Mouse (Mus musculus): ENCODE results near the gene Msh3.

Msh3 gene

DNA sequence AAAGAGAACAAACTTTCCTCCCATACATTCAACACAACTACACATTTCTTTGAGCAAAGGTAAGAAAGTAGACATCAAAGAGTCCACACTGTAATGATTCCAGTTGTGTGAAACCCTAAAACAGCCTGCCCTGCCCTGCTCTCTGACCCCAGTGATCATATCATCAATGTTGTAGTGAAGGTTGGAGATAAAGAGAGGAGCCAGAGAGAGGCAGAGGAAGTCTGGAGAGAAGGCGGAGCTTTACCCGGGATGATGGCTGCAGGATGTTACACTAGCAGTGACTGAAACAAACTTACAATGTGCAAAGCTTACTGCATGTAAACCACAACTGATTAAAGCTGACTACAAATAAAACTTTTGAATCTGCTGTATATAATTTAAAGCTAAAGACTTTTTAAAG, 26.8 kb downstream of the Msh3 start:
- no peak for DNase-seq (ENCODE audit: low spot score)

- DNase-seq (ENCODE audit: low spot score) = peak; percentile 12
Observed at GRCm38 (mm10) chr13:92326030-92326429, 28.8 kb downstream of the Msh3 start.

DNA sequence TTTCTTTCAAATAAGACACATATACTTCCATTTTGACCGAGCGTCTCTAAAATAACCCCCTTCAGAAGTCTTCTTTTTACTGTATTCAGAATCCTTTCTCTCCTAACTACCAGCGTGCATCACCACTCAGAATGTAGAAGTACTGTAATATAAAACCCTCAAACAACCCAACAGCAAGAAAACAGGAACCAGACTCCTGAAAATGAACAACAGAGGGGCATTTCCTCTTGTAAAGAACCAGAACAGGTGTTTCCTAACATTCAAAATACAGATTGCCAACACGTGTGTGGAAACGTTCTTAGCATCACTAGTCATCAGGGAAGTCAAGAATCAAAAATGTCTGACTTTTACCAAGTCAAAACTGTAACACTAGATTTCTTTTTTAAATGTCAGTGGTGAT, 34.0 kb downstream of the Msh3 start:
- DNase-seq (ENCODE audit: low spot score) = no peak

- no peak for DNase-seq (ENCODE audit: low spot score)
Observed at GRCm38 (mm10) chr13:92314613-92315012, 40.2 kb downstream of the Msh3 start.

GRCm38 (mm10) chr13:92305680-92306079, 49.1 kb downstream of the Msh3 start, which contains the start of gene Gm20379:
Gm20379 (plus strand) TSS chr13:92305980.
- no peak for DNase-seq (ENCODE audit: low spot score)

GRCm38 (mm10) chr13:92304291-92304690, 50.5 kb downstream of the Msh3 start:
- DNase-seq (ENCODE audit: low spot score) = no peak

GRCm38 (mm10) chr13:92303062-92303948, 51.5 kb downstream of the Msh3 start:
- no peak for DNase-seq (ENCODE audit: low spot score)

- no peak for DNase-seq (ENCODE audit: low spot score)
Observed at GRCm38 (mm10) chr13:92302466-92302865, 52.3 kb downstream of the Msh3 start.

- DNase-seq (ENCODE audit: low spot score) = no peak
Observed at GRCm38 (mm10) chr13:92301754-92302153, 53.0 kb downstream of the Msh3 start.

DNA sequence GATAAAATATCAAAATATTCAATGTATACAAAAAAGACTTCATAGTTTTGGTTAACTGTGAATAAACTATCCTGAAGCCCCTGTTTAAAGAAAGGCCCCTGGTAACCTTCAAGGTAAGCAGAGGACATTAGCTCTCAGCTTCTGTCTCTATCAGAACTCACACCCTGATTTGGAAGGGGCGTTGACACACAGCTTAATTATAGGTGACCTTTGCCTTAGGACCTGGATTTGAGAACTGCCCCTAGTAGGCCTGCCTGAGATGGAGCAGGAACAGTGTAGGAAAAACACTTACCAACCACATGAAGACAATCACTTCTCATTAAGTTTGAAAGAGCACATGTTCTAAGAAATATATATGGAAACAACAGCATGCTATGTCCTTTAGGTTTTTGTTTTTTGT, 55.3 kb downstream of the Msh3 start:
- DNase-seq (ENCODE audit: low spot score) = no peak

- peak; percentile 95 for DNase-seq (ENCODE audit: low spot score)
Observed at GRCm38 (mm10) chr13:92297021-92297420, 57.8 kb downstream of the Msh3 start.

DNA sequence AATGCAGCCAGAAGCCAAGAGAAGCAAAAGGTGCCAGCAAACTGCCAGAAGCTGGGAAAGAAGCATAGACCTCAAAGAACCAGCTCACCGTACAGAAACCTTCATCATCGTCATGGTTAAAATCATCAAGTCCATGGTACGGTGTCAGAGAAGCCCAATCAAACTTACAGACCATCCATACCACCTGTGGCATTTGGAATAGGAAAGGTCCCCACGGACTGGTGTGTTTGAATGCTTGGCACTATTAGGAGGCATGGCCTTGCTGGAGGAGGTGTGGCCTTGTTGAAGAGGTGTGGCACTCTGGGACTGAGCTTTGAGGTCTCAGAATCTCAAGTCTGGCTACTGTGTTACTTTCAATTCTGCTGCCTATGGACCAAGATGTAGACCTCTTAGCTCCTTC, 58.3 kb downstream of the Msh3 start:
- peak; percentile 59 for DNase-seq (ENCODE audit: low spot score)

DNA sequence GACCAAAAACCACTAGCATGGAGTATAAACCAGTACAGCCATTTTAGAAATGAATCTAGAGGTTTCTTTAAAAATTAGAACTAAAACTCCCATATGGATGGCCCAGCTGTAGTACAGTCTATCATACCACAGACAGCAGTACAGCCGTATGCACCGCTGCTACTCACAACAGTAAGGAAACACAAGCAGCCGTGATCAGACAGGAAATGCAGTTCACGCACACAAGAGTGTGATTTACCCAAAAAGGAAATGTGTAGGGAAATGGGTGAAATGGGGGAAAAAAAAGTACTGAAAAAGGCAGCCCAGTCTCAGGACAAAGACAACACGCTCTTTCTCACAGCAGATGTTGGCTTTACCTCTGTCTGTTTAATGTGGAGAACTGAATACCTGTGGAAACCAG, 60.9 kb downstream of the Msh3 start:
- no peak for DNase-seq (ENCODE audit: low spot score)

DNA sequence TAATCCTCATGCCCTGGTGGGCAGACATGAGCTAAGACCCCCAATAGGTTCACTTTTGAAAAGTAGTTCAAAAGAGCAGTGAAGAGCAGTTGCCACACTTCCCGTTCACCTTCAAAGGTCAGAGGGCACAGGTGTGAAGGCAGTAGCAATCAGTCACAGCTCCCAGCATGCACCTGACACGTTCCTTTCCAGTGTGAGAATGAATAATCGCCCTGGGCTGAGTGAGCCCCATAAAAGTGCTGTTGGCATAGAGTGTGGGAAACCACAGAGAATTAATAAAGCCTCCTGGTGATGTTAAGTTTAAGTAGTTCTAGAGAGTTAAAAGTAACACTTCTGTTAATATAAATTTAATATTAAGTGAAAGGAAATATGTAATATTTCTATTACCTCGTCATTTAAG, 63.2 kb downstream of the Msh3 start:
- DNase-seq (ENCODE audit: low spot score) = no peak

DNA sequence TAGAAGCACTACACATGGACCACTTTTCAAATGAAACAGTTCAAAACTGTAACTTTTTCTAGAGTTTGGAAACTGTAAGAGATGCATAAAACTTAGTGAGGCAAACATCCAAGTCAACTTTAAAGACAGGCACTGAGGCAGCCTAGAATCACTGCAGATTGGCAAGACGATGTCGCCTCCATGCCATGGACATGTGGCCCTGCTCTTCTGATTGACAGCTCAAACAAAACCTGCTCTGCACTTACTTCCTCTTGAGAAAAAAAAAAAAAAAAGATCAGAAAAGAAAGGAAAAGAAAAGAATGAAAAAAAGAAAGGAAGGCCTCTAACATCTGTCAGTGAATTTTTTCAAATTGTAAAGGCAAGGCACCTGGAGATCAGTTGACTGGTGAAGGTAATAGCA, 77.8 kb downstream of the Msh3 start:
- peak; percentile 16 for DNase-seq (ENCODE audit: low spot score)

GRCm38 (mm10) chr13:92275292-92275691, 79.5 kb downstream of the Msh3 start:
- no peak for DNase-seq (ENCODE audit: low spot score)

GRCm38 (mm10) chr13:92274274-92275198, 80.3 kb downstream of the Msh3 start:
- peak; percentile 73 for DNase-seq (ENCODE audit: low spot score)

DNA sequence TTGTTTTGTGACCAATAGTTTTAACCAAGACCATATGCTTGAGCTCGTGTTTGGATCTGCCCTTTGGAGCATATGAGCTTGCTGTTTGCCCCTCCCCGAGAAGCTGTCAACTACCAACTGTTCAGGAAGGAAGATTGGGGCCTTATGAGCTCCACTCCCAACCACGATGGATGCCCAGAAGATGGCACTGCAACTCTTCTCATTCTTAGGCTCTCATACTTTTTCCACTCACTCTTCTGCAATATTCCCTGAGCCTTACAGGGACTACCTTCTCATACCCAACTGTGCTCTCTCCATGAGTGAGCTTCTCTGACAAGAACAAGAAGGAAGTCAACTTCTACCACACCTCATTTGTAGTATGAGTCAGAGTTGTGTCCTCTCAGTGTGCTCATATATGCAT, 87.7 kb downstream of the Msh3 start:
- no peak for DNase-seq (ENCODE audit: low spot score)

DNA sequence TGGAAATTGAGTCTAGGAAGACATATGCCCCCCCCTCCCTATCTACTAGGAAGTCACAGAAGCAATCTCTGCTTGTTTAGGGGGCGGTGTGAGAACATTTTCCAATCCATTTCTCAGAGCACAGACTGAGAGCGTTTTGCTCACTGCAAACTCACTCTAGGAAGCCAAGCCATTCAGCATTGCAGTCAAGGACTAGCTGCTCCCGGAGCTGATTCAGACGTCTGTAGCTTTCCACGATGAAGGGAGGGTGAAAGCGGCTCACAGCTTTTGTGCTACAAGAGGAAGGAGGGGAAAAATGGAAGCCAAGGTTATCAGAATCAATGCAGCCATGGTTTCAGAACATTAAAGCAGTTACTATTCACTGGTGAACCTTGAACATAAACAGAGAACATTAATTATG, 91.2 kb downstream of the Msh3 start:
- no peak for DNase-seq (ENCODE audit: low spot score)

DNA sequence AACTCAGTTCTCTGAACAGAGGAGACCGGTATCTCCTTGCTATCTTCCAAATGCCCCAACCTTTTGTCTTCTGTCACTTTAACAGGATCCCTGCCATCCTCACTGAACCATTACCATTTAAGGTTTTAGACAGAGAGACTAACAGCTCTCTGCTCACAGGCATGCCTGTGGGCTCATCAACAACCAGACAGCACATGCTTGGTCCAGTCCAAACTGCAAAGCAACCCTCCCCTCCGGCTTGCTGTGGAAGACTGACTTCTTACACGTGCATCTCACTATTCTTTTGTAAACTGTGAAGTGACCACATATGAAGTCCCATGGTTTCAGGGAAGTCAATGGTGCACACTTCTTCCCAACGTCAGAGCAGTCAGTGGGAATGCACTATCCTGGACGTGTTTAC, 93.5 kb downstream of the Msh3 start:
- no peak for DNase-seq (ENCODE audit: low spot score)

GRCm38 (mm10) chr13:92255480-92255879, 99.3 kb downstream of the Msh3 start:
- no peak for DNase-seq (ENCODE audit: low spot score)

- no peak for DNase-seq (ENCODE audit: low spot score)
Observed at GRCm38 (mm10) chr13:92253850-92254249, 101.0 kb downstream of the Msh3 start.

DNA sequence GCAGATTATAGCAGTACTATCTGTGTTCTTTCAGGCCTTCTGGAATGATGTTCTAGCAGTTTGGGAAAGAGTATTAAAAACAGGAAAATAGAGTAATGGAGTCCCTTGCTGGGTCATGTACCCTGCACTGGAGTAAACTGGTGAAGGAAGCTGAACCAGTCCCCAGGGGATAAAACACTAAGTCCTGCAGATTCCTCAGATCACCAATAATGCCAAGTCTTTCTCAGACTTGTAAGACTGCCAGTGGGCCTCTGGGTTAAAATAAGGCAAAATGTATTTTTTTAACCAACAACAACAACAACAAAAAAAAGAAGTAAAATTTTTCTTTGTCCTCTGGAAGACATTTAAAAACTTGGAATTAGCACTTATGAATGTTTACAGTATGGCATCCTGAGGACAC, 102.5 kb downstream of the Msh3 start:
- peak; percentile 95 for DNase-seq (ENCODE audit: low spot score)

Measured in adipocyte (in vitro differentiated cells).